Mouse (Mus musculus) E14TG2a.4 (cell line): ENCODE results near the gene Aff4.

ENCODE experiments used
- CTCF ChIP-seq: conservative IDR thresholded peaks from 2 replicates; pipeline ENCODE4 v1.5.1; 2014; ENCODE audit warnings: low read length
- POU5F1 ChIP-seq: IDR thresholded peaks from 2 replicates; pipeline ENCODE4 v1.6.1; 2014; ENCODE audit warnings: low read length, borderline replicate concordance

DNA sequence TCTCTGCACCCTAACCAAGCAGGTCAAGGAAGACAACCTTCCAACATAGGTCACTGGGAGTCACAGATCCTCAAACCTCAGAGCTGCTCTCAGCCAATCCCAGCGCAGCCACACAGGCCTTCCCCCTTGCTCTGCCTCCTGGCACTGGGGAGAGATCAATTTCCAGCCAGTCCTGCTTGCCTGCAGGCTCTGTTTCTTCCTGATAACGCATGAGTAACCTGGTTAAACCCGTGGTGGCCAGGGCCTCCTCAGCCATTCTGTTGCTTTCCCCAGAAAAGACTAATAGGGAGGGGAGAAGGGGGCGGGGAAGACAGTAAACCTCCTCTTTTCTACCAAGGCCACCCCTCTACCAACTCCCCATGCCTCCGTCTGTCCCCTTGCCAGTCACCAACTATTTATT lies 111.1 kb downstream of the Aff4 start:
- TF ChIP-seq CTCF, result no peak
- TF ChIP-seq POU5F1, result no peak
